Mouse (Mus musculus): ENCODE data around the gene Bcorl1. TPM values are rescaled to one million over a fixed set of nuclear protein-coding genes. Genes with fewer than 3 reads are reported as not detected.

Bcorl1 gene
- polyA plus RNA-seq, 1 experiment from 2014 or later, result 6.7 TPM

- Histone ChIP-seq H3K4me2 (ENCODE audit: low read length) (no peak overlapping the region), H3K27ac (ENCODE audit: low read length) (no peak overlapping the region), H3K4me1 (ENCODE audit: control insufficient read depth, insufficient read depth, low read length) (no peaks in the 10 kb centered on the region), H3K27me3 (ENCODE audit: control insufficient read depth, insufficient read depth, low read depth, low read length) (peaks cover 3% of the 10 kb centered on the region), H3K9me3 (replicated peaks; ENCODE audit: control insufficient read depth, low read length, poor library complexity, severe bottlenecking) (no peaks in the 10 kb centered on the region; the same call in 1 of the 2 replicates), H3K36me3 (ENCODE audit: control insufficient read depth, insufficient read depth, low read length) (no peaks in the 10 kb centered on the region), H3K4me3 (ENCODE audit: low read depth, low read length) (no peak overlapping the region), H3K9ac (ENCODE audit: low read depth, low read length) (no peak overlapping the region)
- no peak for ATAC-seq
- 74% methylated on average over 6 of the region's 6 CpGs for WGBS
Measured at GRCm38 (mm10) chrX:48456956-48457355, 115.8 kb downstream of the Bcorl1 start.

Other genes starting within 250 kb of the Bcorl1 start
- gene Xpnpep2, start 232.6 kb upstream of the Bcorl1 start, polyA plus RNA-seq (2015; fragmentation: Nextera tagmentation; extraction: Ambion mirVana), result 0.55 and 0.84 TPM in 2 replicates
- 0.65 and 1.2 TPM in 2 replicates for gene Sash3, start 194.9 kb upstream of the Bcorl1 start, polyA plus RNA-seq (2015; fragmentation: Nextera tagmentation; extraction: Ambion mirVana)
- gene Zdhhc9, start 132.5 kb upstream of the Bcorl1 start, polyA plus RNA-seq (2015; fragmentation: Nextera tagmentation; extraction: Ambion mirVana), result 9.0 and 11.1 TPM in 2 replicates
- 13.8 and 14.2 TPM in 2 replicates for gene Utp14a, start 84.5 kb upstream of the Bcorl1 start, polyA plus RNA-seq (2015; fragmentation: Nextera tagmentation; extraction: Ambion mirVana)
- 0.46 and 0.70 TPM in 2 replicates for gene Elf4, start 121.8 kb downstream of the Bcorl1 start, polyA plus RNA-seq (2015; fragmentation: Nextera tagmentation; extraction: Ambion mirVana)
- 33.5 and 34.2 TPM in 2 replicates for gene Aifm1, start 172.2 kb downstream of the Bcorl1 start, polyA plus RNA-seq (2015; fragmentation: Nextera tagmentation; extraction: Ambion mirVana)
- 104 and 105 TPM in 2 replicates for gene Rab33a, start 177.9 kb downstream of the Bcorl1 start, polyA plus RNA-seq (2015; fragmentation: Nextera tagmentation; extraction: Ambion mirVana)

All from midbrain, embryonic 16.5 days (tissue).